Mouse (Mus musculus): ENCODE measurements around the gene B4galt5. TPM values are rescaled to one million over a fixed set of nuclear protein-coding genes. Genes with fewer than 3 reads are reported as not detected.
"Not testable (repeated sequence)": the region's sequence is repeated elsewhere in the genome, so short reads cannot be mapped to it uniquely, and the experiment has no call there.

Gene B4galt5
- total RNA-seq (2014; rRNA removed) (57.4 and 60.7 TPM in 2 replicates), polyA plus RNA-seq (2015; fragmentation: Nextera tagmentation; extraction: Ambion mirVana) (21.1 and 27.4 TPM in 2 replicates)

GRCm38 (mm10) chr2:167348376-167349282 lies at the start of gene B4galt5:
TSS of gene B4galt5 (minus strand) at chr2:167349183.
- DNase-seq (peak; percentile 53), ATAC-seq (peak; percentile 28)
- Histone ChIP-seq H3K4me3 (ENCODE audit: low read depth, low read length) (peak within 1 kb of the TSS; percentile 74), H3K9me3 (ENCODE audit: low read length) (no peaks in the 10 kb centered on the region), H3K27ac (ENCODE audit: low read depth, low read length) (peak within 1 kb of the TSS; percentile 88), H3K27me3 (ENCODE audit: insufficient read depth, low read length) (no peaks in the 10 kb centered on the region), H3K36me3 (ENCODE audit: insufficient read depth) (no peaks in the 10 kb centered on the region), H3K4me1 (ENCODE audit: insufficient read depth) (no peaks in the 10 kb centered on the region), H3K4me2 (ENCODE audit: low read depth) (peak within 1 kb of the TSS; percentile 84), H3K9ac (peak within 1 kb of the TSS; percentile 82)
- no peak for TF ChIP-seq CTCF (IDR thresholded peaks at IDR 0.05; ENCODE audit: low read depth)
- WGBS = 6% methylated on average over 69 of the region's 111 CpGs

GRCm38 (mm10) chr2:167396420-167396819 lies 47.4 kb upstream of the B4galt5 start:
- not testable (repeated sequence) for H3K36me3 ChIP-seq (ENCODE audit: insufficient read depth); H3K4me3 ChIP-seq (ENCODE audit: low read depth, low read length); DNase-seq; H3K4me1 ChIP-seq (ENCODE audit: insufficient read depth); H3K27me3 ChIP-seq (ENCODE audit: insufficient read depth, low read length); H3K9ac ChIP-seq; ATAC-seq; H3K4me2 ChIP-seq (ENCODE audit: low read depth); H3K9me3 ChIP-seq (ENCODE audit: low read length); H3K27ac ChIP-seq (ENCODE audit: low read depth, low read length)
- WGBS = 95% methylated on average over 9 of the region's 9 CpGs

- TF ChIP-seq CTCF (IDR thresholded peaks at IDR 0.05; ENCODE audit: low read depth) = no peak
- WGBS = 79% methylated on average over 7 of the region's 7 CpGs
Measured at GRCm38 (mm10) chr2:167394426-167394825, 45.4 kb upstream of the B4galt5 start.

DNA sequence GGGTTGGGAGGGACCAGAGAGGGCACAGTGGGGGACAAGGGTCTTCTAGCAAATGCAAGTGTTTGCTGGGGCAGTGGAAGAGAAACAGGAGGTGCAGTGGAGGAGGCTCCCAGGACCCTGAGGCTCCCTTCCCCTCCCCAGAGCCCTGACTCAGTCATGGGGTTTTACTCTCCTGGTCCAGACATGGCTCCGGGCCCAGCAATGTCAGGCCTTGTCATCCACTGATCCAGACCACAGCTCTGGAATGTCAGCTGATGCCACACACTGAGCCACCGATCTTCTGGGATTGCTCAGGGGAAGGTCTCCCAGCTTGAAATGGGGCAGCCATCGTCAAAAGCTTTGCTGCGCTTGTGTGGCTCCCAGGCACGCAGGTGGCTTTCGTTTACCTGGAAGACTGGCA lies 38.0 kb upstream of the B4galt5 start:
- ATAC-seq (no peak), DNase-seq (no peak)
- no peaks in the 10 kb centered on the region for H3K36me3 ChIP-seq (ENCODE audit: insufficient read depth)
- no peak overlapping the region for H3K4me2 ChIP-seq (ENCODE audit: low read depth)
- no peak overlapping the region for H3K4me3 ChIP-seq (ENCODE audit: low read depth, low read length)
- no peaks in the 10 kb centered on the region for H3K9me3 ChIP-seq (ENCODE audit: low read length)
- no peak overlapping the region for H3K27ac ChIP-seq (ENCODE audit: low read depth, low read length)
- no peaks in the 10 kb centered on the region for H3K27me3 ChIP-seq (ENCODE audit: insufficient read depth, low read length)
- no peak for TF ChIP-seq CTCF (IDR thresholded peaks at IDR 0.05; ENCODE audit: low read depth)
- no peak overlapping the region for H3K9ac ChIP-seq
- 79% methylated on average over 6 of the region's 6 CpGs for WGBS
- H3K4me1 ChIP-seq (ENCODE audit: insufficient read depth) = no peaks in the 10 kb centered on the region

More at GRCm38 (mm10) chr2:167394426-167394825, 45.4 kb upstream of the B4galt5 start:
- H3K36me3 ChIP-seq (ENCODE audit: insufficient read depth) = no peaks in the 10 kb centered on the region
- H3K27ac ChIP-seq (ENCODE audit: low read depth, low read length) = no peak overlapping the region
- H3K4me1 ChIP-seq (ENCODE audit: insufficient read depth) = no peaks in the 10 kb centered on the region
- ATAC-seq = no peak
- H3K4me2 ChIP-seq (ENCODE audit: low read depth) = no peak overlapping the region
- H3K9ac ChIP-seq = no peak overlapping the region
- H3K27me3 ChIP-seq (ENCODE audit: insufficient read depth, low read length) = no peaks in the 10 kb centered on the region
- DNase-seq = no peak
- H3K9me3 ChIP-seq (ENCODE audit: low read length) = no peaks in the 10 kb centered on the region
- no peak overlapping the region for H3K4me3 ChIP-seq (ENCODE audit: low read depth, low read length)

DNA sequence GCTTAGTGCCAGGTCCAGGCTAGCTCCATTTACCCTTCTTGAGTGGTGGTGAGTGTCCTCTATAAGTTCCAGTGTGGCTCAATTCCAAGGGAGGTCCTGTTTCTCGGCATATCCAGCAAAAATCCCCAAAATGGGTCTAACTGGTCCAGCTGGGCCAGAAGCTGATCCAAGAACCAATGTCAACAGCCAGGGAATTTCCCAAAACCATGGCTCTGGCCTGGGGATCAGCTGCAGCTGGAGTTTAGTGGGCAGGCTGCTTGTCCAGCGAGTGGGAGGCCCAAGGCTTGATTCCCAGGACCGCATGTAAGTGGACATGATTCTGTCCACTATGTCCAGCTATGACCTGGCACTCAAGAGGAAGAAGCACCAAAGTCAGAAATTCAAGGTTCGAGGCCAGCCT lies 37.5 kb upstream of the B4galt5 start:
- 86% methylated on average over 4 of the region's 4 CpGs for WGBS
- H3K9ac ChIP-seq = no peak overlapping the region
- H3K9me3 ChIP-seq (ENCODE audit: low read length) = no peaks in the 10 kb centered on the region
- no peaks in the 10 kb centered on the region for H3K27me3 ChIP-seq (ENCODE audit: insufficient read depth, low read length)
- ATAC-seq (no peak), DNase-seq (no peak)
- TF ChIP-seq CTCF (IDR thresholded peaks at IDR 0.05; ENCODE audit: low read depth) = no peak
- no peaks in the 10 kb centered on the region for H3K4me1 ChIP-seq (ENCODE audit: insufficient read depth)
- H3K4me3 ChIP-seq (ENCODE audit: low read depth, low read length) = no peak overlapping the region
- H3K27ac ChIP-seq (ENCODE audit: low read depth, low read length) = no peak overlapping the region
- H3K4me2 ChIP-seq (ENCODE audit: low read depth) = no peak overlapping the region
- H3K36me3 ChIP-seq (ENCODE audit: insufficient read depth) = no peaks in the 10 kb centered on the region

GRCm38 (mm10) chr2:167383666-167384083 lies 34.7 kb upstream of the B4galt5 start:
- Histone ChIP-seq H3K9me3 (ENCODE audit: low read length) (no peaks in the 10 kb centered on the region), H3K27me3 (ENCODE audit: insufficient read depth, low read length) (no peaks in the 10 kb centered on the region), H3K27ac (ENCODE audit: low read depth, low read length) (no peak overlapping the region), H3K4me3 (ENCODE audit: low read depth, low read length) (no peak overlapping the region), H3K4me1 (ENCODE audit: insufficient read depth) (no peaks in the 10 kb centered on the region), H3K9ac (no peak overlapping the region), H3K4me2 (ENCODE audit: low read depth) (no peak overlapping the region), H3K36me3 (ENCODE audit: insufficient read depth) (no peaks in the 10 kb centered on the region)
- WGBS = 88% methylated on average over 13 of the region's 13 CpGs
- DNase-seq (no peak), ATAC-seq (no peak)
- no peak for TF ChIP-seq CTCF (IDR thresholded peaks at IDR 0.05; ENCODE audit: low read depth)

GRCm38 (mm10) chr2:167382389-167382788 lies 33.4 kb upstream of the B4galt5 start:
- ATAC-seq (no peak), DNase-seq (no peak)
- Histone ChIP-seq H3K9me3 (ENCODE audit: low read length) (no peaks in the 10 kb centered on the region), H3K27ac (ENCODE audit: low read depth, low read length) (no peak overlapping the region), H3K9ac (no peak overlapping the region), H3K4me3 (ENCODE audit: low read depth, low read length) (no peak overlapping the region), H3K4me1 (ENCODE audit: insufficient read depth) (no peaks in the 10 kb centered on the region), H3K36me3 (ENCODE audit: insufficient read depth) (no peaks in the 10 kb centered on the region), H3K27me3 (ENCODE audit: insufficient read depth, low read length) (no peaks in the 10 kb centered on the region), H3K4me2 (ENCODE audit: low read depth) (no peak overlapping the region)
- TF ChIP-seq CTCF (IDR thresholded peaks at IDR 0.05; ENCODE audit: low read depth) = no peak
- WGBS = 91% methylated on average over 7 of the region's 7 CpGs
